Mouse (Mus musculus): ENCODE data around the gene Shroom3. TPM values are rescaled to one million over a fixed set of nuclear protein-coding genes. Genes with fewer than 3 reads are reported as not detected.
"Not testable (repeated sequence)": the region's sequence is repeated elsewhere in the genome, so short reads cannot be mapped to it uniquely, and the experiment has no call there.

The Shroom3 gene
- total and polyA plus RNA-seq, 3 experiments, result not detected

GRCm38 (mm10) chr5:92919390-92919789, 236.2 kb downstream of the Shroom3 start:
- H3K36me3 ChIP-seq (ENCODE audit: control insufficient read depth in 1 of 2, insufficient read depth in 2 of 2, low read length in 2 of 2), result no peaks in the 10 kb centered on the region
- H3K9me3 ChIP-seq (replicated peaks; ENCODE audit: insufficient read depth, low read length), result no peaks in the 10 kb centered on the region
- H3K27ac ChIP-seq (ENCODE audit: control insufficient read depth, low read depth, low read length), result no peak overlapping the region
- H3K4me3 ChIP-seq (ENCODE audit: control insufficient read depth in 1 of 2, insufficient read depth in 1 of 2, low read depth in 2 of 2, low read length in 2 of 2), result no peak overlapping the region
- no peaks in the 10 kb centered on the region for H3K4me1 ChIP-seq (ENCODE audit: control insufficient read depth in 1 of 2, insufficient read depth in 2 of 2, low read length in 2 of 2)
- no peaks in the 10 kb centered on the region; a peak in 1 of 4 replicates for H3K27me3 ChIP-seq (ENCODE audit: control insufficient read depth in 1 of 2, insufficient read depth in 2 of 2, low read length in 2 of 2)
- no peak overlapping the region for H3K9ac ChIP-seq (ENCODE audit: control insufficient read depth, low read depth, low read length, poor library complexity, severe bottlenecking)
- no peaks in the 10 kb centered on the region for H3K79me2 ChIP-seq (ENCODE audit: control insufficient read depth, insufficient read depth, low read length, poor library complexity)
- no peak for TF ChIP-seq HCFC1 (IDR thresholded peaks at IDR 0.05; ENCODE audit: low read depth, low read length)
- no peak for TF ChIP-seq MAZ (IDR thresholded peaks at IDR 0.05; ENCODE audit: low read depth, low read length)
- DNase-seq (ENCODE audit: low read depth, low spot score), result no peak

GRCm38 (mm10) chr5:92920984-92921383, 237.7 kb downstream of the Shroom3 start:
- no peaks in the 10 kb centered on the region for H3K36me3 ChIP-seq (ENCODE audit: control insufficient read depth in 1 of 2, insufficient read depth in 2 of 2, low read length in 2 of 2)
- H3K9ac ChIP-seq (ENCODE audit: control insufficient read depth, low read depth, low read length, poor library complexity, severe bottlenecking), result no peak overlapping the region
- H3K9me3 ChIP-seq (replicated peaks; ENCODE audit: insufficient read depth, low read length), result no peaks in the 10 kb centered on the region
- H3K27ac ChIP-seq (ENCODE audit: control insufficient read depth, low read depth, low read length), result no peak overlapping the region
- TF ChIP-seq MXI1 (IDR thresholded peaks at IDR 0.05; ENCODE audit: low read depth, low read length) (no peak), CHD2 (IDR thresholded peaks at IDR 0.05; ENCODE audit: low read length) (no peak), ELF1 (IDR thresholded peaks at IDR 0.05; ENCODE audit: low read depth, low read length) (no peak), CTCF (IDR thresholded peaks at IDR 0.05 in 2 of 3, conservative IDR thresholded peaks at IDR 0.05 in 1 of 3; ENCODE audit: control insufficient read depth in 1 of 3, insufficient read depth in 1 of 3, low read depth in 2 of 3, low read length in 3 of 3, poor library complexity in 1 of 3, severe bottlenecking in 1 of 3) (no peak), RCOR1 (IDR thresholded peaks at IDR 0.05; ENCODE audit: low read depth, low read length) (no peak), BHLHE40 (IDR thresholded peaks at IDR 0.05; ENCODE audit: borderline replicate concordance, low read depth, low read length) (no peak), CHD1 (IDR thresholded peaks at IDR 0.05; ENCODE audit: low read depth, low read length) (no peak), GABPA (IDR thresholded peaks at IDR 0.05; ENCODE audit: low read depth, low read length) (no peak)
- no peaks in the 10 kb centered on the region; a peak in 1 of 4 replicates for H3K27me3 ChIP-seq (ENCODE audit: control insufficient read depth in 1 of 2, insufficient read depth in 2 of 2, low read length in 2 of 2)
- no peaks in the 10 kb centered on the region for H3K79me2 ChIP-seq (ENCODE audit: control insufficient read depth, insufficient read depth, low read length, poor library complexity)
- no peaks in the 10 kb centered on the region for H3K4me1 ChIP-seq (ENCODE audit: control insufficient read depth in 1 of 2, insufficient read depth in 2 of 2, low read length in 2 of 2)
- H3K4me3 ChIP-seq (ENCODE audit: control insufficient read depth in 1 of 2, insufficient read depth in 1 of 2, low read depth in 2 of 2, low read length in 2 of 2), result no peak overlapping the region
- no peak for DNase-seq (ENCODE audit: low read depth, low spot score)

- Histone ChIP-seq H3K4me1 (ENCODE audit: control insufficient read depth in 1 of 2, insufficient read depth in 2 of 2, low read length in 2 of 2) (no peaks in the 10 kb centered on the region), H3K4me3 (ENCODE audit: control insufficient read depth in 1 of 2, insufficient read depth in 1 of 2, low read depth in 2 of 2, low read length in 2 of 2) (no peak overlapping the region), H3K27me3 (ENCODE audit: control insufficient read depth in 1 of 2, insufficient read depth in 2 of 2, low read length in 2 of 2) (no peaks in the 10 kb centered on the region; a peak in 1 of 4 replicates), H3K9me3 (replicated peaks; ENCODE audit: insufficient read depth, low read length) (no peaks in the 10 kb centered on the region), H3K27ac (ENCODE audit: control insufficient read depth, low read depth, low read length) (no peak overlapping the region), H3K36me3 (ENCODE audit: control insufficient read depth in 1 of 2, insufficient read depth in 2 of 2, low read length in 2 of 2) (no peaks in the 10 kb centered on the region), H3K79me2 (ENCODE audit: control insufficient read depth, insufficient read depth, low read length, poor library complexity) (no peaks in the 10 kb centered on the region), H3K9ac (ENCODE audit: control insufficient read depth, low read depth, low read length, poor library complexity, severe bottlenecking) (no peak overlapping the region)
- no peak for TF ChIP-seq ZKSCAN1 (IDR thresholded peaks at IDR 0.05; ENCODE audit: low read depth, low read length)
- TF ChIP-seq ZC3H11A (IDR thresholded peaks at IDR 0.05; ENCODE audit: low read depth, low read length), result no peak
- no peak for TF ChIP-seq ETS1 (IDR thresholded peaks at IDR 0.05; ENCODE audit: low read depth, low read length)
- no peak for TF ChIP-seq POLR2AphosphoS5 (IDR thresholded peaks at IDR 0.05; ENCODE audit: borderline replicate concordance, low read depth, low read length)
- no peak for TF ChIP-seq RAD21 (IDR thresholded peaks at IDR 0.05; ENCODE audit: low read depth, low read length)
- no peak for TF ChIP-seq MXI1 (IDR thresholded peaks at IDR 0.05; ENCODE audit: low read depth, low read length)
- TF ChIP-seq MAX (IDR thresholded peaks at IDR 0.05; ENCODE audit: low read length), result no peak
- TF ChIP-seq TCF12 (IDR thresholded peaks at IDR 0.05; ENCODE audit: low read depth, low read length), result no peak
- no peak for TF ChIP-seq ZMIZ1 (IDR thresholded peaks at IDR 0.05; ENCODE audit: low read depth, low read length)
- TF ChIP-seq POLR2A (IDR thresholded peaks at IDR 0.05; ENCODE audit: control insufficient read depth in 1 of 2, insufficient read depth in 1 of 2, low read depth in 1 of 2, low read length in 2 of 2, poor library complexity in 1 of 2), result no peak
- no peak for TF ChIP-seq ZNF384 (IDR thresholded peaks at IDR 0.05; ENCODE audit: low read depth, low read length)
- no peak for TF ChIP-seq RCOR1 (IDR thresholded peaks at IDR 0.05; ENCODE audit: low read depth, low read length)
- TF ChIP-seq NELFE (IDR thresholded peaks at IDR 0.05; ENCODE audit: low read depth, low read length), result no peak
- TF ChIP-seq CTCF (IDR thresholded peaks at IDR 0.05 in 2 of 3, conservative IDR thresholded peaks at IDR 0.05 in 1 of 3; ENCODE audit: control insufficient read depth in 1 of 3, insufficient read depth in 1 of 3, low read depth in 2 of 3, low read length in 3 of 3, poor library complexity in 1 of 3, severe bottlenecking in 1 of 3), result no peak
- no peak for DNase-seq (ENCODE audit: low read depth, low spot score)
Observed at GRCm38 (mm10) chr5:92921728-92922127, 238.5 kb downstream of the Shroom3 start.

- not testable (repeated sequence) for H3K9me3 ChIP-seq (replicated peaks; ENCODE audit: insufficient read depth, low read length); H3K9ac ChIP-seq (ENCODE audit: control insufficient read depth, low read depth, low read length, poor library complexity, severe bottlenecking); H3K4me3 ChIP-seq (ENCODE audit: control insufficient read depth in 1 of 2, insufficient read depth in 1 of 2, low read depth in 2 of 2, low read length in 2 of 2); H3K27ac ChIP-seq (ENCODE audit: control insufficient read depth, low read depth, low read length); H3K4me1 ChIP-seq (ENCODE audit: control insufficient read depth in 1 of 2, insufficient read depth in 2 of 2, low read length in 2 of 2); H3K36me3 ChIP-seq (ENCODE audit: control insufficient read depth in 1 of 2, insufficient read depth in 2 of 2, low read length in 2 of 2); H3K27me3 ChIP-seq (ENCODE audit: control insufficient read depth in 1 of 2, insufficient read depth in 2 of 2, low read length in 2 of 2); H3K79me2 ChIP-seq (ENCODE audit: control insufficient read depth, insufficient read depth, low read length, poor library complexity); DNase-seq (ENCODE audit: low read depth, low spot score)
Observed at GRCm38 (mm10) chr5:92922981-92923380, 239.7 kb downstream of the Shroom3 start.
